Mouse (Mus musculus): ENCODE measurements at regions not wholly inside any gene's neighbourhood (a gene's known extent, or its start where the extent isn't known, plus 50 kb on each side); places are given as distances from the start of the nearest gene placed in this dataset.

DNA sequence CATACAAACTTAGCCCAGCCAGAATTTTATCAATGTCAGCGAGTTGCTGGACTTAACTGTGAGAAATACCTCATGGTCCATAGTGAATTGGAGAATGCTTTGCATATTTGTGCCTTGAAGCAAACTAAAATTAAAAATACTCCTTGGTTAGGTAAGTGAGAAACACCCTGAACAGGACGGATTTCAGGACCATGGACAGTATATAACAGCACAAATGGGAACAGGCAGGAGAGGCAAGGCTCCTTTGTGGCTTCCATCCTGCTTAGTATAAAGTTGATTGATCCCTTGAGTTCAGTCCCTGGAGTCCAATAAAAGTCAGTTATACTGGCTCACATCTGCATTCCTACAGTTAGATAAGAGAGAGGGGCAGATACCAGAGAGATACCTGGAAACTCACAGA lies 53.9 kb upstream of the Bpifa3 start:
- DNase-seq (ENCODE audit: inconsistent age in 2 of 2, low spot score in 1 of 2), result peak in 1 of 2 experiments; percentile 28

Data from adrenal gland, adult (tissue).